Mouse (Mus musculus): ENCODE data around the gene Lrwd1. TPM values are rescaled to one million over a fixed set of nuclear protein-coding genes. Genes with fewer than 3 reads are reported as not detected.
"Not testable (repeated sequence)": the region's sequence is repeated elsewhere in the genome, so short reads cannot be mapped to it uniquely, and the experiment has no call there.

The Lrwd1 gene
- polyA plus RNA-seq, 1 experiment = 22.6 TPM

- no peak for DNase-seq (ENCODE audit: low spot score)
Observed at GRCm38 (mm10) chr5:136147704-136148103, 11.8 kb upstream of the Lrwd1 start.

GRCm38 (mm10) chr5:136146936-136147335, 11.1 kb upstream of the Lrwd1 start:
- no peak for DNase-seq (ENCODE audit: low spot score)

- no peak for DNase-seq (ENCODE audit: low spot score)
Observed at GRCm38 (mm10) chr5:136144606-136145430, 8.9 kb upstream of the Lrwd1 start.

GRCm38 (mm10) chr5:136143161-136143755, 7.4 kb upstream of the Lrwd1 start:
- no peak for DNase-seq (ENCODE audit: low spot score)

- DNase-seq (ENCODE audit: low spot score) = no peak
Observed at GRCm38 (mm10) chr5:136142746-136143145, 6.9 kb upstream of the Lrwd1 start.

GRCm38 (mm10) chr5:136140057-136140482, 4.2 kb upstream of the Lrwd1 start:
- DNase-seq (ENCODE audit: low spot score) = no peak

- DNase-seq (ENCODE audit: low spot score) = no peak
Observed at GRCm38 (mm10) chr5:136139393-136139792, 3.5 kb upstream of the Lrwd1 start.

GRCm38 (mm10) chr5:136137658-136138274, 1.9 kb upstream of the Lrwd1 start:
- no peak for DNase-seq (ENCODE audit: low spot score)

GRCm38 (mm10) chr5:136136292-136136990, 567 bp upstream of the Lrwd1 start:
- DNase-seq (ENCODE audit: low spot score) = no peak

GRCm38 (mm10) chr5:136122165-136122564, 13.7 kb downstream of the Lrwd1 start:
- DNase-seq (ENCODE audit: low spot score) = no peak

- DNase-seq (ENCODE audit: low spot score) = no peak
Observed at GRCm38 (mm10) chr5:136116784-136117112, 19.1 kb downstream of the Lrwd1 start.

GRCm38 (mm10) chr5:136115891-136116783, 19.7 kb downstream of the Lrwd1 start, which contains the start of gene Polr2j:
TSS of gene Polr2j (plus strand) at chr5:136116631.
- peak; percentile 94 for DNase-seq (ENCODE audit: low spot score)

GRCm38 (mm10) chr5:136113546-136113945, 22.3 kb downstream of the Lrwd1 start:
- DNase-seq (ENCODE audit: low spot score) = not testable (repeated sequence)

GRCm38 (mm10) chr5:136109042-136109441, 26.8 kb downstream of the Lrwd1 start:
- no peak for DNase-seq (ENCODE audit: low spot score)

GRCm38 (mm10) chr5:136108486-136108885, 27.4 kb downstream of the Lrwd1 start:
- no peak for DNase-seq (ENCODE audit: low spot score)

- DNase-seq (ENCODE audit: low spot score) = no peak
Observed at GRCm38 (mm10) chr5:136104511-136104910, 31.4 kb downstream of the Lrwd1 start.

GRCm38 (mm10) chr5:136102099-136102820, 33.6 kb downstream of the Lrwd1 start:
- peak; percentile 54 for DNase-seq (ENCODE audit: low spot score)

GRCm38 (mm10) chr5:136098536-136098935, 37.3 kb downstream of the Lrwd1 start:
- no peak for DNase-seq (ENCODE audit: low spot score)

GRCm38 (mm10) chr5:136095089-136095488, 40.8 kb downstream of the Lrwd1 start:
- DNase-seq (ENCODE audit: low spot score) = no peak

GRCm38 (mm10) chr5:136094249-136095010, 41.4 kb downstream of the Lrwd1 start:
- no peak for DNase-seq (ENCODE audit: low spot score)
